Mouse (Mus musculus) G1E (cell line): ENCODE measurements around the gene Celf1.

Experiments used
- CTCF ChIP-seq: IDR thresholded peaks from 2 replicates; pipeline ENCODE4 v1.5.1; 2012; ENCODE audit warnings: low read depth, low read length, inconsistent platforms, mixed read lengths
- GATA1 ChIP-seq: IDR thresholded peaks from 2 replicates; pipeline ENCODE4 v1.6.1; 2012; ENCODE audit warnings: borderline replicate concordance, low read length, inconsistent platforms, mixed read lengths
- GATA2 ChIP-seq: IDR thresholded peaks from 2 replicates; pipeline ENCODE4 v1.6.1; 2012; ENCODE audit warnings: low read depth, low read length, inconsistent platforms, borderline replicate concordance
- TAL1 ChIP-seq: conservative IDR thresholded peaks from 2 replicates; pipeline ENCODE4 v1.6.1; 2012; ENCODE audit warnings: low read depth, low read length, inconsistent platforms, mixed read lengths

DNA sequence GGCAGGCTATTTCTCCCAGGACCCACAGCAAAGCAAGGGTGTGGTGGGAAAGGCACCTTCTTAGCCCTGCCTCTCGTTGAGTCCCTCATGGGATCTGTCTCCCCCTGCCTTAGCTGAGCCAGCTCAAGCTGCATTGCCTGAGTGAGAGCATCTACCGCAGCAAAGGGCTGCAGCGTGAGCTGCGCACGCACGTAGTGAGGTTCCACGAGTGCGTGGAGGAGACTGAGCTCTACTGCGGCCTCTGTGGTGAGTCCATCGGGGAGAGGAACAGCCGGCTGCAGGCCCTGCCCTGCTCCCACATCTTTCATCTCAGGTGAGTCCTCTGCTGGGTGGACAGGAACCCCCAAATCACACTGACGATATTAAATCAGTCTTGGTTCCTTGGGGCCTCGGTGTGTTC, 104.5 kb downstream of the Celf1 start:
- TF ChIP-seq CTCF (no peak), GATA1 (no peak), TAL1 (no peak), GATA2 (no peak)
